Mouse (Mus musculus) small intestine, adult 2 months (tissue): ENCODE results near the gene Tedc1. TPM values are rescaled to one million over a fixed set of nuclear protein-coding genes. Genes with fewer than 3 reads are reported as not detected.

Experiments
- H3K27ac ChIP-seq: fragments of 200-500 bp; 2 replicates; pipeline ENCODE4 v1.5.1; 2012; ENCODE audit warnings: low read depth, low read length, control low read depth, inconsistent platforms; ENCODE audit not compliant: insufficient read depth
- H3K27me3 ChIP-seq: fragments of 200-500 bp; 2 replicates; pipeline ENCODE4 v1.6.1; 2012; ENCODE audit warnings: mild to moderate bottlenecking, moderate library complexity, low read length, inconsistent platforms; ENCODE audit not compliant: control insufficient read depth, insufficient read depth
- H3K36me3 ChIP-seq: fragments of 200-500 bp; 2 replicates; pipeline ENCODE4 v1.6.1; 2012; ENCODE audit warnings: mild to moderate bottlenecking, low read length, control low read depth, inconsistent platforms; ENCODE audit not compliant: control insufficient read depth, insufficient read depth
- H3K4me1 ChIP-seq: fragments of 200-500 bp; 2 replicates; pipeline ENCODE4 v1.6.1; 2012; ENCODE audit warnings: low read length, inconsistent platforms, mixed read lengths; ENCODE audit not compliant: control insufficient read depth, insufficient read depth, insufficient read length
- H3K4me3 ChIP-seq: fragments of 200-500 bp; 2 replicates; pipeline ENCODE4 v1.5.1; 2012; ENCODE audit warnings: low read depth, mild to moderate bottlenecking, control low read depth, inconsistent platforms, low read length, moderate library complexity
- CTCF ChIP-seq: fragments of 200-500 bp; IDR thresholded peaks from 2 replicates; pipeline ENCODE4 v1.5.1; 2012; ENCODE audit warnings: low read depth, mild to moderate bottlenecking, control low read depth, inconsistent platforms, low read length, moderate library complexity, mixed read lengths; ENCODE audit not compliant: insufficient replicate concordance, insufficient read length; ENCODE audit errors: extremely low read depth
- POLR2A ChIP-seq: fragments of 200-500 bp; IDR thresholded peaks from 2 replicates; pipeline ENCODE4 v1.6.1; 2012; ENCODE audit warnings: low read depth, mild to moderate bottlenecking, control low read depth, inconsistent platforms, low read length, moderate library complexity
- WGBS: fragments of 180-500 bp; shearing (Covaris S2); methylation state at CpG from one replicate; pipeline ENCODE4 v1.1.7; 2018; 5-methylcytosine and 5-hydroxymethylcytosine counted together
- polyA plus RNA-seq: library from polyadenylated mRNA; depleted of rRNA; stranded (reverse); fragments of >200 nt; gene quantifications from 2 replicates; pipeline ENCODE4 v1.2.3, GENCODE M21; 2012

The Tedc1 gene
- polyA plus RNA-seq, 1 experiment, result 18.3 TPM

DNA sequence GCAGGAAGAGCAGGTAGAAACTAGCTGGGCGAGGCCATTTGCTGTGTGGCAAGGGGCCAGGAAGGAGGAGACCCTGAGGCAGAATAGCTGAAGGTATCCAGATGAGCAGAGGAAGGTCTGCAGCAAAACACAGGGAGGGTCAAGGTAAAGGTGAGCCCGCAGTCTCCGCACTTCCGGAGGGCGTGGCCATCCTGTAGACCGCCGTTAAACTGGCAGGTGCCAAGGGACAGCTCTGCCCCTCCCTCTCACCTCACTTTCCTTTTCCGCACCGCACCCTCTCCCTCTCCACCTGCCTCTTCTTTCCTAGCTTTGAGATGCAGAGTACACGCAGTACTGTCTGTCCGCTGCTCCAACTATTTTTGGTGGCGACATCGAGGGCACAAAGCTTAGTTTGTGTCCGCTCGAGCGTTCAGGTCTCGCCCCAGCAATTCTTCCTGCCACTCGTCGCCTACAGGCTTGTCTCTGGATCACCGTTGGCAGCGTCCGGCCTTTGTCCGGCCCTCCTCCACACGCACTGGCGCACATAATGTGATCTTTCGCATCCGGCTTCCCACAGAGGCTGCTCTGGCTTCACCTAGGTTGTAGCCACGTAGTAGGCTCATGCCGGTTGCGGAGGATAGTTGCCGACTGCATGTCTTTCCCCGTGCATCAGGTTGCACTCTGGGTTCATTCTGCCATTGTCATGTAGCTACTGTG lies 997 bp upstream of the Tedc1 start:
- no peaks in the 10 kb centered on the region for H3K27me3 ChIP-seq
- H3K4me1 ChIP-seq, result peaks cover 20% of the 10 kb centered on the region; the same call in 1 of the 2 replicates
- TF ChIP-seq POLR2A (peak; percentile 48; the same call in 1 of the 2 replicates), CTCF (no peak)
- H3K36me3 ChIP-seq, result peaks cover 13% of the 10 kb centered on the region
- peak overlapping the region; percentile 96 for H3K27ac ChIP-seq
- peak overlapping the region; percentile 61 for H3K4me3 ChIP-seq
- under 1% methylated on average over 32 of the region's 32 CpGs for WGBS

DNA sequence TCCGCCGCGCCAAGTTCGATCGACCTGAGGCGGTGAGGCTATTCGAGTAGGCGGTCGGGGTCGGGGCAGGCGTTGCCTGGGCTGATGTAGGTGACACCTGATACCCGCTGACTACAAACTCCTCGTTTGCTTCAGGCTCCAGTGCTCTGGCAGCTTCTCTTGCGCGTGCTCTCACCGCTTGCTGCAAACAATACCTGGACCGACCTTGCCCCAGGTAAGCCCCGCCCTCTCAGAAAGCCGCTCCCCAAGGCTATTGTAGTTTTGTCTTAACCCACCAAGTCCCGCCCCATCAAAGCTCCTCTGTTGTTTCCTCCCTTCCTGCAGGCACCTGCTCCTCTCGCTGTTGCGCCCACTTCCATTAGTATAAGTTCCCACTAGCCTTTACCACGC lies 314 bp downstream of the Tedc1 start:
- H3K4me3 ChIP-seq, result peak overlapping the region; percentile 75
- no peaks in the 10 kb centered on the region for H3K27me3 ChIP-seq
- H3K36me3 ChIP-seq, result peaks cover 16% of the 10 kb centered on the region
- whole genome bisulfite sequencing, result 1% methylated on average over 23 of the region's 23 CpGs
- H3K4me1 ChIP-seq, result peaks cover 12% of the 10 kb centered on the region; the same call in 1 of the 2 replicates
- peak overlapping the region; percentile 69 for H3K27ac ChIP-seq
- no peak for TF ChIP-seq CTCF
- no peak for TF ChIP-seq POLR2A

GRCm38 (mm10) chr12:113157002-113157401 lies 781 bp downstream of the Tedc1 start:
- H3K4me1 ChIP-seq, result peaks cover 12% of the 10 kb centered on the region; the same call in 1 of the 2 replicates
- H3K4me3 ChIP-seq, result peak overlapping the region; percentile 75
- WGBS, result 20% methylated on average over 8 of the region's 8 CpGs
- H3K36me3 ChIP-seq, result peaks cover 19% of the 10 kb centered on the region
- H3K27me3 ChIP-seq, result no peaks in the 10 kb centered on the region
- TF ChIP-seq POLR2A, result no peak
- TF ChIP-seq CTCF, result no peak
- H3K27ac ChIP-seq, result no peak overlapping the region

DNA sequence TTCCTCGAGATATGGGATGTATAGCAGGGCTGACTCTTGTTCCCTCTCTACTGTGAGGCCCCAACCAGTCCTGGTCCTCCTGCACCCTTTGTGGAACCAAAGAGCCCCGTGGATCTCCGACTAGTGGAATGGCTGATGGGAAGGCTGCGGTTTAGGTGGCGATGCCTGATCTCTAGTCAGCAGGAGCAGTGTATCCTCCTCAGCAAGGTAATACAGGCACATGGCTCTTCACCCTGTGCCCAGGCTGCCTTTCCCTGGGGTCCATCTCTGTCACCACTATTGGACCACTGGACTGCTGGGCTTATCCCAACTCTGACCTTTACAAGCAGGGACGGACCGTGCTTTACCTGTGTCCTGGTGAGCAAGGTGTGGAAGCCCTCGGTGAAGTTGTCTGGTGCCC lies 1.3 kb downstream of the Tedc1 start:
- Histone ChIP-seq H3K4me1 (peaks cover 12% of the 10 kb centered on the region; the same call in 1 of the 2 replicates), H3K27me3 (no peaks in the 10 kb centered on the region), H3K4me3 (no peak overlapping the region), H3K36me3 (peaks cover 21% of the 10 kb centered on the region), H3K27ac (no peak overlapping the region)
- TF ChIP-seq CTCF, result no peak
- TF ChIP-seq POLR2A, result no peak
- WGBS, result 78% methylated on average over 8 of the region's 8 CpGs

- TF ChIP-seq CTCF (no peak), POLR2A (no peak)
- peaks cover 22% of the 10 kb centered on the region for H3K36me3 ChIP-seq
- no peak overlapping the region for H3K27ac ChIP-seq
- H3K4me1 ChIP-seq, result peaks cover 12% of the 10 kb centered on the region; the same call in 1 of the 2 replicates
- no peaks in the 10 kb centered on the region for H3K27me3 ChIP-seq
- 92% methylated on average over 8 of the region's 8 CpGs for WGBS
- H3K4me3 ChIP-seq, result no peak overlapping the region
Measured at GRCm38 (mm10) chr12:113157971-113158370, 1.8 kb downstream of the Tedc1 start.

DNA sequence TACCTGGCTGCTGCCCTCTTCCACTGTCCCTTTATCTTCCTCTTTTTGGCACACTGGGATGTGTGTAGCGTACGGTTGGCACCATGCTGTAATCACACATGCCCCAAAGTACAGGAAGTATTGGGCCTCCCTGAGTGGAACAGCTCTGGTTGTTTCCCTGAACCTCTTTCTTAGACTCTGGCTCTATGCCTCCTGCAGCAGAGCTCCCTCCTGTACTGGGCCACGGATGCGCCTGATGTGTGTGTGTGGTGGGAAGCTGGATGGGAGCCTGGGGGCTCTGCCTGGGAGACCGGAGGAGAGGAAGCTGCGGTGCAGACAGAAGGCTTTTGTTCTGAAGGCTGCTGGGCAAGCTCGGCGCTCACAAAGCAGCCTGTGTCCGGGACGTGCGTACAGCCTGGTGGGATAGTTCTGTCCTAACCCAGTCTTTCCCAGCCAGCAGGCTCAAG lies 7.4 kb downstream of the Tedc1 start:
- 89% methylated on average over 11 of the region's 11 CpGs for WGBS
- Histone ChIP-seq H3K4me3 (no peak overlapping the region), H3K4me1 (peaks cover 4% of the 10 kb centered on the region; the same call in 1 of the 2 replicates), H3K27me3 (no peaks in the 10 kb centered on the region), H3K27ac (no peak overlapping the region), H3K36me3 (peaks cover 16% of the 10 kb centered on the region)
- no peak for TF ChIP-seq POLR2A
- no peak for TF ChIP-seq CTCF

DNA sequence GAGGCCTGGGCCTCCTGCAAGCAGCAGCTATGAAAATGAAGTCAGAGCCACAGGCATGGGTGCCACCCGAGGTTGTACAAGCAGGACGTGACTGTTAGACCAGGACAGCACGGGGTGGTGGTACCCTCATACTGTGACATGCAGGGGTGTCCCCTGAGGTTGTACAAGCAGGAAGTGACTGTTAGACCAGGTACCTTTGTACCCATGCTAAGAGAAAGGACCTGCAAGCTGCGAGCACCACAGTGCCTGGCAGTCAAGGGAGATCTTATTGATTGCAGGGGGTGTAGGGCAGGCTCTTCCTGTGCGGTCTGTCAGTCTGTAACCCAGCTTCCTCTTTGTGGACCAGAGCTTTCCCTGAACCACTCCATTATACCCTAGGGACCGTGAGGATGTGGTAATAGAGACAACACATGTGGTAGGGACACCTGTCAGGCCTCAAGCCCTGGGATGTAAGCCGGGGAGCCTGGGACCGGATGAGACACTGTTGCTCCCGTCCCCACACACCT lies 11.9 kb downstream of the Tedc1 start:
- WGBS, result 55% methylated on average over 9 of the region's 9 CpGs
- no peak for TF ChIP-seq CTCF
- no peak for TF ChIP-seq POLR2A

More for the DNA sequence above, 11.9 kb downstream of the Tedc1 start:
- H3K27ac ChIP-seq, result no peak overlapping the region
- peaks cover 4% of the 10 kb centered on the region; the same call in 1 of the 2 replicates for H3K36me3 ChIP-seq
- H3K4me1 ChIP-seq, result peaks cover 4% of the 10 kb centered on the region; the same call in 1 of the 2 replicates
- no peak overlapping the region for H3K4me3 ChIP-seq
- H3K27me3 ChIP-seq, result no peaks in the 10 kb centered on the region
